Mouse (Mus musculus): Measurements from ENCODE around the gene 4931414P19Rik. TPM values are rescaled to one million over a fixed set of nuclear protein-coding genes. Genes with fewer than 3 reads are reported as not detected.
A peak's percentile ranks its signal among the peaks of the same experiment; 100 is the strongest.
"Not testable (repeated sequence)": the region's sequence is repeated elsewhere in the genome, so short reads cannot be mapped to it uniquely, and the experiment has no call there.

4931414P19Rik gene
- polyA plus RNA-seq, 1 experiment from 2014 or later = 8.9 TPM

- WGBS = 52% methylated on average over 10 of the region's 10 CpGs
- ATAC-seq (ENCODE audit: insufficient number of reproducible peaks, insufficient read depth, low FRiP score, low TSS enrichment, low read depth) = no peak
These were observed 19.2 kb upstream of the 4931414P19Rik start for GRCm38 (mm10) chr14:54624976-54625375.

GRCm38 (mm10) chr14:54623334-54623733 lies 17.5 kb upstream of the 4931414P19Rik start:
- Histone ChIP-seq H3K9me3 (no peaks in the 10 kb centered on the region), H3K4me3 (no peak overlapping the region), H3K9ac (no peak overlapping the region), H3K27me3 (no peaks in the 10 kb centered on the region), H3K4me2 (no peak overlapping the region), H3K36me3 (no peaks in the 10 kb centered on the region), H3K27ac (no peak overlapping the region), H3K4me1 (no peaks in the 10 kb centered on the region)
- WGBS = 87% methylated on average over 6 of the region's 6 CpGs
- ATAC-seq (ENCODE audit: insufficient number of reproducible peaks, insufficient read depth, low FRiP score, low TSS enrichment, low read depth) = no peak

More at GRCm38 (mm10) chr14:54624976-54625375, 19.2 kb upstream of the 4931414P19Rik start:
- Histone ChIP-seq H3K9ac (peak overlapping the region; percentile 21; the same call in 1 of the 2 replicates), H3K4me3 (no peak overlapping the region), H3K36me3 (no peaks in the 10 kb centered on the region; the same call in 1 of the 2 replicates), H3K4me1 (no peaks in the 10 kb centered on the region), H3K27me3 (no peaks in the 10 kb centered on the region), H3K4me2 (no peak overlapping the region), H3K27ac (no peak overlapping the region), H3K9me3 (no peaks in the 10 kb centered on the region)

- Histone ChIP-seq H3K4me2 (no peak within 1 kb of the TSS), H3K4me3 (no peak within 1 kb of the TSS), H3K9ac (no peak within 1 kb of the TSS), H3K27me3 (no peaks in the 10 kb centered on the region), H3K27ac (no peak within 1 kb of the TSS), H3K4me1 (peaks cover 11% of the 10 kb centered on the region), H3K9me3 (no peaks in the 10 kb centered on the region), H3K36me3 (peaks cover 4% of the 10 kb centered on the region)
- 80% methylated on average over 1 of the region's 1 CpGs for WGBS
- no peak for ATAC-seq (ENCODE audit: insufficient number of reproducible peaks, insufficient read depth, low FRiP score, low TSS enrichment, low read depth)
These were observed 15.3 kb upstream of the 4931414P19Rik start, which contains the start of gene Psmb11 for GRCm38 (mm10) chr14:54621133-54621532. Gene Psmb11 (plus strand): TSS chr14:54621433.

GRCm38 (mm10) chr14:54617897-54618365 lies 12.1 kb upstream of the 4931414P19Rik start, which contains the start of gene Psmb5:
Gene Psmb5 (minus strand): TSS chr14:54618022.
- peaks cover 13% of the 10 kb centered on the region for H3K4me1 ChIP-seq
- H3K27ac ChIP-seq = peak within 1 kb of the TSS; percentile 85
- no peaks in the 10 kb centered on the region for H3K27me3 ChIP-seq
- ATAC-seq (ENCODE audit: insufficient number of reproducible peaks, insufficient read depth, low FRiP score, low TSS enrichment, low read depth) = peak; percentile 79
- H3K36me3 ChIP-seq = peaks cover 29% of the 10 kb centered on the region
- H3K4me3 ChIP-seq = peak within 1 kb of the TSS; percentile 77
- H3K9me3 ChIP-seq = no peaks in the 10 kb centered on the region
- H3K4me2 ChIP-seq = peak within 1 kb of the TSS; percentile 69
- under 1% methylated on average over 25 of the region's 25 CpGs for WGBS
- H3K9ac ChIP-seq = peak within 1 kb of the TSS; percentile 94

GRCm38 (mm10) chr14:54617152-54617896 lies 11.5 kb upstream of the 4931414P19Rik start:
- 2% methylated on average over 38 of the region's 38 CpGs for WGBS
- Histone ChIP-seq H3K9ac (peak overlapping the region; percentile 94), H3K4me1 (peaks cover 13% of the 10 kb centered on the region), H3K4me2 (peak overlapping the region; percentile 69), H3K4me3 (peak overlapping the region; percentile 77), H3K27ac (peak overlapping the region; percentile 85), H3K27me3 (no peaks in the 10 kb centered on the region), H3K9me3 (no peaks in the 10 kb centered on the region), H3K36me3 (peaks cover 34% of the 10 kb centered on the region)
- 0 out of 2 replicates have a peak, but pooled peaks have one; percentile 17 for ATAC-seq (ENCODE audit: insufficient number of reproducible peaks, insufficient read depth, low FRiP score, low TSS enrichment, low read depth)

- H3K4me1 ChIP-seq = peaks cover 13% of the 10 kb centered on the region
- H3K9me3 ChIP-seq = no peaks in the 10 kb centered on the region
- 89% methylated on average over 16 of the region's 16 CpGs for WGBS
- peak overlapping the region; percentile 69; the same call in 1 of the 2 replicates for H3K4me2 ChIP-seq
- H3K9ac ChIP-seq = no peak overlapping the region
- peak overlapping the region; percentile 77; the same call in 1 of the 2 replicates for H3K4me3 ChIP-seq
- no peaks in the 10 kb centered on the region for H3K27me3 ChIP-seq
- H3K36me3 ChIP-seq = peaks cover 40% of the 10 kb centered on the region
- no peak for ATAC-seq (ENCODE audit: insufficient number of reproducible peaks, insufficient read depth, low FRiP score, low TSS enrichment, low read depth)
- H3K27ac ChIP-seq = no peak overlapping the region
These were observed 10.5 kb upstream of the 4931414P19Rik start for GRCm38 (mm10) chr14:54616226-54616825.

GRCm38 (mm10) chr14:54614130-54614529 lies 8.3 kb upstream of the 4931414P19Rik start:
- not testable (repeated sequence) for ATAC-seq (ENCODE audit: insufficient number of reproducible peaks, insufficient read depth, low FRiP score, low TSS enrichment, low read depth)

GRCm38 (mm10) chr14:54610648-54611047 lies 4.9 kb upstream of the 4931414P19Rik start:
- Histone ChIP-seq H3K9ac (no peak overlapping the region), H3K27me3 (no peaks in the 10 kb centered on the region), H3K9me3 (no peaks in the 10 kb centered on the region), H3K4me3 (no peak overlapping the region), H3K4me1 (0 out of 2 replicates have a peak, but pooled peaks cover 4% of the 10 kb centered on the region), H3K27ac (no peak overlapping the region), H3K36me3 (peaks cover 38% of the 10 kb centered on the region), H3K4me2 (no peak overlapping the region)
- WGBS = 80% methylated on average over 6 of the region's 6 CpGs
- ATAC-seq (ENCODE audit: insufficient number of reproducible peaks, insufficient read depth, low FRiP score, low TSS enrichment, low read depth) = no peak

More at GRCm38 (mm10) chr14:54614130-54614529, 8.3 kb upstream of the 4931414P19Rik start:
- H3K27me3 ChIP-seq, H3K9me3 ChIP-seq, H3K4me2 ChIP-seq, H3K27ac ChIP-seq, H3K4me3 ChIP-seq, H3K9ac ChIP-seq: not testable (repeated sequence)
- Histone ChIP-seq H3K36me3 (peaks cover 47% of the 10 kb centered on the region), H3K4me1 (peaks cover 13% of the 10 kb centered on the region)
- 91% methylated on average over 16 of the region's 16 CpGs for WGBS

GRCm38 (mm10) chr14:54609962-54610361 lies 4.2 kb upstream of the 4931414P19Rik start:
- H3K4me3 ChIP-seq = no peak overlapping the region
- H3K9me3 ChIP-seq = no peaks in the 10 kb centered on the region
- no peak overlapping the region for H3K4me2 ChIP-seq
- peaks cover 31% of the 10 kb centered on the region for H3K36me3 ChIP-seq
- ATAC-seq (ENCODE audit: insufficient number of reproducible peaks, insufficient read depth, low FRiP score, low TSS enrichment, low read depth) = no peak
- H3K27ac ChIP-seq = no peak overlapping the region
- 85% methylated on average over 4 of the region's 4 CpGs for whole genome bisulfite sequencing
- H3K4me1 ChIP-seq = 0 out of 2 replicates have a peak, but pooled peaks cover 4% of the 10 kb centered on the region
- H3K27me3 ChIP-seq = no peaks in the 10 kb centered on the region
- H3K9ac ChIP-seq = no peak overlapping the region

GRCm38 (mm10) chr14:54609245-54609644 lies 3.5 kb upstream of the 4931414P19Rik start:
- Histone ChIP-seq H3K4me2 (no peak overlapping the region), H3K4me1 (peaks cover 10% of the 10 kb centered on the region; the same call in 1 of the 2 replicates), H3K27me3 (no peaks in the 10 kb centered on the region), H3K9ac (no peak overlapping the region), H3K27ac (no peak overlapping the region; the same call in 1 of the 2 replicates), H3K36me3 (peaks cover 25% of the 10 kb centered on the region), H3K9me3 (no peaks in the 10 kb centered on the region), H3K4me3 (no peak overlapping the region)
- no peak for ATAC-seq (ENCODE audit: insufficient number of reproducible peaks, insufficient read depth, low FRiP score, low TSS enrichment, low read depth)
- 51% methylated on average over 4 of the region's 4 CpGs for WGBS

GRCm38 (mm10) chr14:54607226-54607625 lies 1.4 kb upstream of the 4931414P19Rik start:
- peaks cover 17% of the 10 kb centered on the region for H3K4me1 ChIP-seq
- no peaks in the 10 kb centered on the region for H3K27me3 ChIP-seq
- H3K36me3 ChIP-seq = peaks cover 13% of the 10 kb centered on the region
- no peaks in the 10 kb centered on the region for H3K9me3 ChIP-seq
- no peak overlapping the region for H3K4me2 ChIP-seq
- 0 out of 2 replicates have a peak overlapping the region, but pooled peaks have one; percentile 16 for H3K27ac ChIP-seq
- no peak overlapping the region for H3K9ac ChIP-seq
- ATAC-seq (ENCODE audit: insufficient number of reproducible peaks, insufficient read depth, low FRiP score, low TSS enrichment, low read depth) = no peak
- WGBS = 52% methylated on average over 8 of the region's 8 CpGs
- no peak overlapping the region for H3K4me3 ChIP-seq
